9 mouse cellular contexts compared by ENCODE assay signal in genomic region chr2:64096176-64096575, GRCm38 (mm10). TPM values are rescaled to one million over a fixed set of nuclear protein-coding genes. Genes with fewer than 3 reads are reported as not detected.
DNase-seq lines count a peak whose midpoint lies in the region; ATAC-seq lines count a peak whose summit lies in the region.
"Had no signal": no experiment of that assay in that cellular context is flagged by ENCODE, and none has a peak within 500 bp of the region (broad histone marks: within the 10 kb centered on the region; RNA-seq: fewer than 3 reads in every experiment).

No protein-coding gene starts in this region.

- H3K27me3 ChIP-seq in heart, embryonic 11.5 days (ENCODE audit: control insufficient read depth, insufficient read depth, low read length): no peaks in the 10 kb centered on the region
- no peaks in the 10 kb centered on the region for H3K27me3 ChIP-seq in hindbrain, embryonic 12.5 days
- H3K27me3 ChIP-seq in liver, embryonic 15.5 days: peaks cover 31% of the 10 kb centered on the region

- peak overlapping the region; percentile 67 for H3K4me2 ChIP-seq in heart, embryonic 11.5 days
- peak overlapping the region; percentile 79 for H3K4me2 ChIP-seq in hindbrain, embryonic 12.5 days (replicated peaks)
- H3K4me2 ChIP-seq in liver, embryonic 15.5 days: peak overlapping the region; percentile 49

- no peak overlapping the region for H3K27ac ChIP-seq in heart, embryonic 11.5 days (ENCODE audit: low read depth, low read length)
- peak overlapping the region; percentile 43; the same call in 1 of the 2 replicates for H3K27ac ChIP-seq in brown adipose tissue, adult 24 weeks (replicated peaks; ENCODE audit: low read depth, low read length)
- H3K27ac ChIP-seq in hindbrain, embryonic 12.5 days: 0 out of 2 replicates have a peak overlapping the region, but pooled peaks have one; percentile 55
- H3K27ac ChIP-seq in liver, embryonic 15.5 days (replicated peaks): no peak overlapping the region

- H3K4me1 ChIP-seq in heart, embryonic 11.5 days (ENCODE audit: control insufficient read depth, insufficient read depth, low read length): no peaks in the 10 kb centered on the region; the same call in 1 of the 2 replicates
- H3K4me1 ChIP-seq in brown adipose tissue, adult 24 weeks (ENCODE audit: control insufficient read depth, insufficient read depth, insufficient read length, low read length): peaks cover 2% of the 10 kb centered on the region
- peaks cover 24% of the 10 kb centered on the region for H3K4me1 ChIP-seq in hindbrain, embryonic 12.5 days
- no peaks in the 10 kb centered on the region for H3K4me1 ChIP-seq in liver, embryonic 15.5 days (replicated peaks)

- ATAC-seq in heart, embryonic 11.5 days (replicated peaks; ENCODE audit: insufficient number of reproducible peaks, low FRiP score, low TSS enrichment): no peak
- no peak for ATAC-seq in hindbrain, embryonic 12.5 days (ENCODE audit: low FRiP score)
- ATAC-seq in liver, embryonic 15.5 days (ENCODE audit: insufficient read depth): no peak

- intact Hi-C loops in heart, postnatal 36 days (cut with DNase I): loop anchor here (5.0 kb wide), 3 partner anchors 114 to 394 kb away; no protein-coding TSS in a partner anchor

- peak overlapping the region; percentile 80 for H3K4me3 ChIP-seq in heart, embryonic 11.5 days (ENCODE audit: low read depth, low read length)
- H3K4me3 ChIP-seq in brown adipose tissue, adult 24 weeks (ENCODE audit: insufficient read depth, low read depth, low read length): peak overlapping the region; percentile 3; the same call in 1 of the 2 replicates
- peak overlapping the region; percentile 72 for H3K4me3 ChIP-seq in hindbrain, embryonic 12.5 days
- no peak overlapping the region for H3K4me3 ChIP-seq in liver, embryonic 15.5 days (replicated peaks)

- H3K9ac ChIP-seq in heart, embryonic 11.5 days (ENCODE audit: low read depth, low read length): no peak overlapping the region
- peak overlapping the region; percentile 93 for H3K9ac ChIP-seq in hindbrain, embryonic 12.5 days
- no peak overlapping the region for H3K9ac ChIP-seq in liver, embryonic 15.5 days

- DNase-seq in heart, postnatal 36 days: no peak
- no peak for DNase-seq in urinary bladder, postnatal 36 days (ENCODE audit: low spot score in 2 of 2)
- no peak for DNase-seq in layer of hippocampus, postnatal 14 days (ENCODE audit: low spot score in 2 of 2)
- no peak for DNase-seq in right cerebral cortex, adult 2 months (ENCODE audit: low spot score in 2 of 2)
- DNase-seq: cerebellum, adult 18-20 months had no signal

- no peaks in the 10 kb centered on the region for H3K9me3 ChIP-seq in heart, embryonic 11.5 days (replicated peaks; ENCODE audit: control insufficient read depth, low read length)
- H3K9me3 ChIP-seq in hindbrain, embryonic 12.5 days (replicated peaks): no peaks in the 10 kb centered on the region
- no peaks in the 10 kb centered on the region for H3K9me3 ChIP-seq in liver, embryonic 15.5 days (replicated peaks)

- no peaks in the 10 kb centered on the region for H3K36me3 ChIP-seq in heart, embryonic 11.5 days (ENCODE audit: control insufficient read depth, insufficient read depth, low read length)
- no peaks in the 10 kb centered on the region for H3K36me3 ChIP-seq in hindbrain, embryonic 12.5 days
- no peaks in the 10 kb centered on the region for H3K36me3 ChIP-seq in liver, embryonic 15.5 days (replicated peaks)

- WGBS in heart, embryonic 11.5 days (ENCODE audit: insufficient replicate concordance): 54% methylated on average over 5 of the region's 5 CpGs
- WGBS in hindbrain, embryonic 12.5 days: 20% methylated on average over 5 of the region's 5 CpGs
- 52% methylated on average over 5 of the region's 5 CpGs for WGBS in liver, embryonic 15.5 days (ENCODE audit: insufficient replicate concordance)

RNA-seq across cellular contexts. Expression of gene Fign, which starts 1.7 kb away (rescaled TPM):
- polyA plus RNA-seq in heart, embryonic 11.5 days (2014; fragmentation: Nextera tagmentation; extraction: Ambion mirVana): 11.8 and 11.9 TPM in 2 replicates
- 10 to 100 TPM; 12.5 to 18.4 TPM for total RNA-seq in heart, postnatal 36 days (2021)
- 2.0 and 3.3 TPM in 2 replicates for polyA plus RNA-seq in brown adipose tissue, adult 24 weeks (2012; ENCODE audit: insufficient read depth, insufficient read length, missing spikeins)
- 13.3 and 14.5 TPM in 2 replicates for polyA plus RNA-seq in hindbrain, embryonic 12.5 days (2016; fragmentation: Nextera tagmentation; extraction: Ambion mirVana)
- 2.2 and 2.8 TPM in 2 replicates for polyA plus RNA-seq in liver, embryonic 15.5 days (2015; fragmentation: Nextera tagmentation; extraction: Ambion mirVana)
- 1 to 10 TPM; 1.8 to 2.5 TPM for total RNA-seq in layer of hippocampus, postnatal 14 days (2021)

Comparison
In these comparisons a context has a peak if more than half of its experiments do, and no peak if none do; other contexts are left out.
1. H3K27ac ChIP-seq: peak in brown adipose tissue, adult 24 weeks (single experiment) and hindbrain, embryonic 12.5 days (single experiment); none in heart, embryonic 11.5 days (single experiment) and liver, embryonic 15.5 days (single experiment).
2. Peak in every context shown above with its lines, with median percentiles within 50 percentile points of each other: H3K4me2 ChIP-seq.